Mouse (Mus musculus) fat pad, adult 2 months (tissue): ENCODE measurements around the gene Kif11.

ENCODE experiments used
- DNase-seq: peaks from one replicate; pipeline ENCODE4 v3.0.0-alpha.2; 2011; ENCODE audit warnings: low read depth, low spot score; ENCODE audit errors: extremely low read depth

The Kif11 gene

DNA sequence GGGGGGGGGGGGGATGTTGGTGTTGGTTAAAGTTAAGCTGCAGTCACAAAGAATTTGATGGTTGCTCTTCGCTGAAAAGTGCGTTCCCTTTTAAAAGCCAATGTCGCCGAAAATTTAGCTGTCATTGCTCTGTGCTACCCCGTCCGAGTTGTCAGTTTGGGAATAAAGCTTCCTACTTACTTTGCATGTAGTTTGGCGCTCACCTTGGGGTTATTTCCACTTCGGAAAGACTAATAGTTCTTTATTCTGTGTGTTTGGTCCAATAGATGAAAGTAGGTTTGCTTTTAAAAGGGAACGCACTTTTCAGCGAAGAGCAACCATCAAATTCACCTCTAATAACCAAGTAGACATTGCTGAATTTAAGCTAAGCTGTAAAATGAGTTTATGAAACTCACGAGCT lies 638 bp downstream of the Kif11 start:
- DNase-seq = no peak

DNA sequence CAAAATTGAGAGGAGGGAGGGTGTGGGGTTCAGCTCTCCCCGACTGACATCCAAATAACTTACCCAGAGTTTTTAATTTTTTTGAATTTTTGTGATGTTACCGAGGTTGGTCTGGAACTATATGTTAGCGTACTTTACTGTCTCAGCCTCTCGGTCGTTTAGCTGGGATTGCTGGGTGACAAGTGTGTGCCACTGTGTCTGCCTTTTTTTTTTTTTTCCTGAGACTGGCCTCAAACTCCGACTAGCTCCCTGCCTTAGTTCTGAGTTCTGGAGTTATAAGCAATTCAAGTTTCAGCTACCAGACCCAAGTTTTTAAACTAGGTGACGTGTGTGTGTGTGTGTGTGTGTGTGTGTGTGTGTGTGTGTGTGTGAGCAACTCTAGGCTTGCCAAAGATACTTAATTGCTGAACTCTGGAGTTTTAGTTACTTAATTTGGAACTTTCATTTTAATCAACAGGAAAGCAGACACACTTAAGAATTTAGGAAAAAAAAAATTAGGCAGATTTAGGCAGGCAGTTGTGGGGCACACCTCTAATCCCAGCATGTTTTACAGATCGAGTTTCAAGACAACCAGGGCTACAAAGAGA lies 1.3 kb downstream of the Kif11 start:
- DNase-seq = no peak

DNA sequence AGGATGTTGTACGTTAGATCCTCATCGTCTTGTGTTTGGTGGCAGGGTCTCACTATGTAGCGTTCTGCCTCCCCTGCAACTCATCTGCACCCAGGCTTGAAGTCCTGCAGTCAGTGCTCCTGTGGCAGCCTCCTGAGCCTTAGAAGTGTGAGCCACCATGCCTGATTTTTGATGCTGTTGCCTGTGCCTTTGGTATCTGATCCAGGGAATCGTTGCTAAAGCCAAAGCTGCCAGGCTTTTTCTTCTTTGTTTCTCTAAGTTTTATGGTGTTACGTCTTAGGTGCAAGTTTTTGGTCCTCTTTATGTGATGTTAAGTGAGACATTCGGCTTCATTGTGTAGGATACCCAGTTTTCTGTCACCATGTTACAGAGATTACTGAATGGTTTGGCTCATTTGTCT lies 2.6 kb downstream of the Kif11 start:
- DNase-seq = no peak

DNA sequence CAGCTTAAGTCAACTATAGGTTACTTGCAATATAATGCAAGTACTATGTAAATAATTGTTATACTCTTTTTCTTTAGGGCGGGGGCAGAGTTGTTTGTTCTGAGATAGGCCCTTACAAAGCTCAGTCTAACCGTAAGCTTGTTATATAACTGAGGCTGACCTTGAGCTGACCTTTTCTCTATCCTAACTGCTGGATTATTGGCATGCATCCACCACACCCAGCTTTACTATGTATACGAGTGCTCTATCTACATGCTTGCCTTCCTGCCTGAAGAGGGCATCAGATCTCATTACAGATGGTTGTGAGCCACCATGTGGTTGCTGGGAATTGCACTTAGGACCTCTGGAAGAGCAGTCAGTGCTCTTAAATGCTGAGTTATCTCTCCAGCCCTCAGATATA lies 9.9 kb downstream of the Kif11 start:
- no peak for DNase-seq

DNA sequence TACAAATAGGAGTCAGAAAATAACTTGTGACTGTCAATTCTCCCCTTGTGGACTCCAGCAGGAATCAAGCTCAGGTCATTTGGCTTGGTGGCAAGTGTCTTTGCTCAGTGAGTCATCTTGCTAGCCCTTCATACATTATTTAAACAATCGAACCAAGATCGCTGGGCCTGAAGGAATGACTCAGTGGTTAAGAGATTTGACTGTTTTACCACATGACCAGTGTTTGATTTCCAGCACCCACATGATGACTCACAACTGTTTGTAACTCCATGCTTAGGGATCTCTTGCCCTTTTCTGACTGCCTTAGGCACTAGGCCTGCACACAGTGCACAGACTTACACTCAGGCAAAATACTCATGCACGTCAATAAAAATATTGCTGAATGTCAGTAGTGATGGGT lies 15.7 kb downstream of the Kif11 start:
- no peak for DNase-seq

DNA sequence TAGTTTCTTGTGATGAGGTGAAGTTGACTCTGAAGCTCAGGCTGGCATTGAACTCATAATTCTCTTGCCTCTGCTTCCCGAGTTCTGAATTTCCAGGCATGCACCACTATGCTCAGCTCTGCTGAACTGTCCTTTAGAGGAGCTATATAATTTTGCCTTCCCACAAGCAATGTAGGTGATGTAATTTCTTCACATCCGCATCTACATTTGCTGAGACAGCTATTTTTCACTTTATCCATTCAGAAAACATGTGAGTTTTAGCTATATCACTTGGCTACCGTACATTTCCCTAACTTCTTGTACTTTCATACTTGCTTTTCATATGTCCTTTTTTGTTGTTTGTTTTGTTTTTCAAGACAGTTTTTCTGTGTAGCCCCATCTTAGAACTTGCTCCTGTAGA lies 20.1 kb downstream of the Kif11 start:
- no peak for DNase-seq

DNA sequence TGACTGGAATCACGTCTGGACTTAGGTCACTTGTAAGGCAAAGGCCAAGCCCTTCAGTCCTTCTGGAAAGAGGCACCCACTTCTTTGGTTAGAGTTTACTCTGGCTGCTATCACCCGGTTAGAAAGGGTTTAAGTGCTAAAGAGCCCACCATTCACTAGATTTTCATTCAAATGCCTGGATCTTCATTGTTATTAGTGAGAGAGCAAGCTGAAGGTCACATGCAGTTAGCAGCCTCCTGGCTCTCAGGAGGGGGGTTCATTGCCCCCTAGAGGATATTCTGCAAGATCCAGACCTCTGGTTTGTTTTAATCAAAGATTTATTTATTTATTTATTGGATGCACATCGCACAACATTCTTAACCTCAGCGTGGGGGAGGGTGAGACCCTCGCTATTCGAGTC lies 24.7 kb downstream of the Kif11 start:
- no peak for DNase-seq

DNA sequence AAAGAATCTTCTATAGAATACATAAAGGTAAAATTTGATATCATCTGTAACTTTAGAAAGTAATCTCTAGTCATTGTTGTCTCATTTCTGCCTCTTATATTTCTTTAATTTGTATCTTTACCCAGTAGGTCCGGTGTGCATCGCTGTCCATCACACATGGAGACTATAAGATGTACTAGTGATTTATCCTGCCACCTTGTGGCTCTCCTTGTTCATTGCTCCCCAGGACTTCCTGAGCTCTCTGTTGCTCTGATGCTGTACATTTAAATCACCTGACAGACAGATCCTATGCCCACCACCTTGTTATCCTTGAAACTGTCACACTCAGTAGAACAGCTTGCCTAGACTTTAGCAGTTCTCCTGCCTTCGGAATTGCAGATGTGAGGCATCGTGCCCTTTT lies 42.1 kb downstream of the Kif11 start:
- no peak for DNase-seq

DNA sequence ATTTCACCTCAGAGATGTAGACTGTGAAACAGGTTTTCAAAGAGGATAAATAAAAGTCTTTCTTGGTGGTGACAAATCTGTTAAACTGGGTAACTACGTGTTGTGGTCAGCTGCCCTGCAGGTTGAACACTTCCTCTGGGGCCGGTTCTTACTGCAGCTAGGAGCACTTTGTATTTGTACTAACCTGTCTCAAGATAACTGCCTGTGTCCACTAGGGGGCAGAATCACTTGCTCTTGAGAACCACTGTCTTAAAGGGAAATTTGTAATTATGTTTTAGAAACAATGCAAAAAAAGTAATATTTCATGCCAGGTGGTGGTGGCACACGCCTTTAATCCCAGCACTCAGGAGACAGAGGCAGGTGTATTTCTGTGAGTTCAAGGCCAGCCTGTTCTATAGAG lies 43.4 kb downstream of the Kif11 start:
- DNase-seq = peak; percentile 21

DNA sequence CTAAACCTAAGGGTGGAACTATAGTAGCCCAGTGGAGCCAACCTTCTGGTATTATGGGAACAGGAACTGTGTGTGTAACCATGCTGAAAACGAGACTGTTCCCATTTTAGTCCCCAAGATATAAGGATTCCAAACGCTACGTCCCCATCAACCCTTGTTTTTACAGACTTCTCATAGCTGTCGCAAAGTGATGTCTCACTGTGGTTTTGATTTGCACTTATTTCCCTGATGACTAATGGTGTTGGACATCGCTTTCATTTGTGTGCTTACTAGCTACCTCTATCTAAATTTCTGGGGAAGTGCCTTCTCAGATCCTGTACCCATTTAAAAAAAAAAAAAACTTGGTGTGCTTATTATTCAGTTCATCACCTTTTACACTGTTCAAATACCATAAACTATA lies 52.4 kb downstream of the Kif11 start:
- no peak for DNase-seq

DNA sequence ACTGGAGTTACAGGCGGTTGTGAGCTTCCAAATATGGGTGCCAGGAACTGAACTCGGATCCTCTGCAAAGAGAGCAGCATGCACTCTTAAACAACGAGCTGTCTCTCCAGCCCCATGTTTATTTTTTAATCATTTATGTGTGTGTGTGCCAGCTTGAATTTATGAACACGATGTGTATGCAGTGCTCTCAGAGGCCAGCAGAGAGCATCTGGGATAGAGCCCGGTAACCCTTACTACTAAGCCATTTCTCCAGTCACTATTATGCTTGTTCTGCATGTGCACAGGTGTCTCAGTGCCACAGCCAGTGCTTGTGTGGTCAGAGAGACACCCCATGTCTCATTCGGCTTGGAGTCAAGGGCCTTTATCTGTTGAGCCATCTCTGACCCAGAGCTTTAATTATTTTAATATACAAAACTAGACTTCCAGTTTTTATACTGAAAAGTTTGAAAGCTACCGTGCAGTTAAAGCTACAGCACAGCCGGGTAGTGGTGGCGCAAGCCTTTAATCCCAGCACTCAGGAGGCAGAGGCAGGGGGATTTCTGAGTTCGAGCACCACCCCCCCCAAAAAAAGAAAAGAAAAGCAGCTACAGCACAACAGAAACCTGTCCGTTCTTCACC lies 55.0 kb downstream of the Kif11 start:
- no peak for DNase-seq

DNA sequence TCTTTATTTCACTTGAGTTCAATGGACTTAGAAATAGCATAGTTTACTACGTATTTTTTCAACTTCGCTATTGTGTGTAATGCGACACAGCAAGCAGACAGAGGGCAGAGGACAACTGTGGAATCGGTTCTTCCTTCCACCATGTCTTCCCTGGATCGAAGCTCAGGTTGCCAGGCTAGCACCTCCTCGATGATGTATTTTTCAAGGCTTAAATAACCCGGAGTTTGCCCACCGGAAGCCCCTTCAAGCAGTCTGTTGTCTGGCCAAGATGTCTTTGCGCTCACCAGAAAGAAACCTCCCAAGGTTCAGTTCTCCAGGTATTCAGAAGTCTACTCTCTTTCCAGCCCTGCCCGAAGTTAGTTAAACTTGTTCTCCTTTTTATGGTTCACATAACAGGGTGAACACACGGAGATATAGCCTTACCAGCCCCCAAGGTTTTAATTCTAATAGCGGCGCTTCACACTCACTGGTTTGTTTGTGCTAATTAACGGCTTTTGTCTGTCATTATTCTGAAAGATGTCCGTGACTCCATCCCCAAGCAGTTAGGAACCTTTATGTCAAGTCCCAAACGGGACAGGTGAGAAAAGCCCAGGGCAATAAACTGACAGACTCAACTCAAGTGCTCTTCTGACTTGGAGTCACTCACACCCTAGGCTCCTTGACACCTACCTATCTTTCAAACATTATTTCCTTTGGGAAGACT lies 56.8 kb downstream of the Kif11 start:
- no peak for DNase-seq

DNA sequence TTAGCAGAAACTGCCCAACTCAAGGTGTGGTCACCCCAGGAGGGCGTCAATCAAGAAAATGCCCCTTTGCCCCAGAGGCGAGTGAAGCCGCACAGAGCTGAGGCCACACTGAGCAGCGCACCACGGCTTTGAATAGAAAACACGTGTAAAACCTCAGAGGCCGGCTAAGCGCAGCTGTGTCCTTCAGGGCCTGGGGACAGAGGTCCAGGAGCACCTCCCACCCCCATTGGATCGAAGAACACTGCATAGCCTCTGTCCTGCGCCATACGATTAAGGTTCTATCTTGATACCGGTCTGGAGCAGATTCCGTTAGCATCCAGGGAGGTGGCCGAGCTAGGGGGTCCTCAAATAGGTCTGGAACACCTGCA lies 57.7 kb downstream of the Kif11 start:
- DNase-seq = no peak

DNA sequence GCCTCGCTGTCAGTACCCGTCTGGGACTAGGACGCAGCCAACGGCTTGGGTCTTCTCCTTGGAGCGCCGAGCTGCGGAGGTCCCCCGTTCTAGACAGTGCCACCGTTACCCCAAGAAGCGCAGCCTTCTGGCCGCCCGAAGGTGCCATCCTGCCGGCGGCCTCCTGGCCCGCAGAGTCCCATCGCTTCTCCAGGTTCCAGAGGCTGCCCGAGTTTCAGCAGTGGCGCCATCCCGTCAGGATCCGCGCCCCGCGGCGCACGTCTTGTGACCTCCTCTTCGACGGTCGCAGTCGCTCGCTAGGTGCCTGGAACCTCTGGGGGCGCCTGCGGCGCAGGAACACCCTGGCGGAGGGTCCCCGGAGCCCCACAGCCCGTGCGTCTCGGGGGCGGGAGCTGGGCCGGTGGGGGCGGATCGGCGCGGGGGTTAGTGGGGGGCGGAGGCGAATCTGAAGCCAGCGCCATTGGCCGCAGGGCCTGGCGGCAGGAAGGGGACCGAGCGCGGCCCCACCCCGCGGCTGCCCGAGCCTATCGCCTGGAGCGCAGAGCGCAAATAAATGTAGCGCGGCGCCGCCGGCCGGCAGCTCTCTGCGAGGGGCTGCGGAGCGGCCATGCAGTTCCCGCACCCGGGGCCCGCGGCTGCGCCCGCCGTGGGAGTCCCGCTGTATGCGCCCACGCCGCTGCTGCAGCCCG lies 58.2 kb downstream of the Kif11 start, which contains the start of gene Hhex:
Gene Hhex (plus strand): TSS at position 548 of the 689 bp plus-strand sequence.
- no peak for DNase-seq

DNA sequence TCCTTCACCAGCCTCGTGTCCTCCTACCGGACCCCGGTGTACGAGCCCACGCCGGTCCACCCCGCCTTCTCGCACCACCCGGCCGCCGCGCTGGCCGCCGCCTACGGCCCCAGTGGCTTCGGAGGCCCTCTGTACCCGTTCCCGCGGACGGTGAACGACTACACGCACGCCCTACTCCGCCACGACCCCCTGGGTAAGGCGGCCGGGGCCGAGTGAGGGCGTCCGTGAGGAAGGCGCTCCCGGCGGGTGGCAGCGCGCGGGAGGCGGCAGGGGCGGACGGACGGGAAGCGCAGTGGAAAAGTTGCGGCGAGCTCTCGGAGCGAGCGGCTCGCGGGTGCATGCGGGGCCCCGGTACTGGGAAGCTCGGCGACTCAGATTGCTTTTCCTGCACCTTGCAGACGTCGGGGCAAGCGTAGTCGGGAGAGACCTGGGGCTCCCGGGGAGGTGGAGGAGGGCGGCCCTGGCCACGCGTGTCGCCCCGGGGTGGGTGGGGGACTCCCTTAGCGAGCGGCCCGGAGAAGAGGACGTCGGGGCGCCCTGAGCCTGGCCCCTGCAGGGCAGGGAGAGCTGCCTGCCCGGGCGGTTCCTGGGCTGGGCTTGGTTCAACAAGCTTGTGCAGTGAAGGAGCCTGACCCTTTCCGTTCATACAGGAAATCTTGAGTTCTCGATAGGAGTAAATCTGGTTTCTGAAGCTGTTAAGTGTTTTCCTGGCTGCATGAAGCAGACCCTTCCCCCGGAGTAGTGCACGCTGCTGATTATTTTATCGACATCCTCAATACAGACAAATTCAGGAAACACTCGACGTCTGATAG lies 59.0 kb downstream of the Kif11 start:
- DNase-seq = no peak

DNA sequence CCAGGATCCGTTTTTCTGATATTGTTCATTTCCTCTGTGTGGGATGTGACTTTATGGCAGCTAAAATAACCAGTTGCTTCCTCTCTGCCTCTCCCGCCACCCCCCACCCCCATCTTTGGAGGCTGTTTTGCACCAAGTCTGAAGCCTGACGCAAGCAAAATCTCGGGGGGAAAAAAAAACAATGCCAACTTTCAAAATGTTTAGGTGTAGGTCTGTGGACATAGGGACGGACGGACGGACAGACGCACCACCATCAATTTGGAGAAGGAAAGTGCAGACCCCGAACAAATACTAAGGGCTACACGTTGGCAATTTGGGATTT lies 59.6 kb downstream of the Kif11 start:
- no peak for DNase-seq

DNA sequence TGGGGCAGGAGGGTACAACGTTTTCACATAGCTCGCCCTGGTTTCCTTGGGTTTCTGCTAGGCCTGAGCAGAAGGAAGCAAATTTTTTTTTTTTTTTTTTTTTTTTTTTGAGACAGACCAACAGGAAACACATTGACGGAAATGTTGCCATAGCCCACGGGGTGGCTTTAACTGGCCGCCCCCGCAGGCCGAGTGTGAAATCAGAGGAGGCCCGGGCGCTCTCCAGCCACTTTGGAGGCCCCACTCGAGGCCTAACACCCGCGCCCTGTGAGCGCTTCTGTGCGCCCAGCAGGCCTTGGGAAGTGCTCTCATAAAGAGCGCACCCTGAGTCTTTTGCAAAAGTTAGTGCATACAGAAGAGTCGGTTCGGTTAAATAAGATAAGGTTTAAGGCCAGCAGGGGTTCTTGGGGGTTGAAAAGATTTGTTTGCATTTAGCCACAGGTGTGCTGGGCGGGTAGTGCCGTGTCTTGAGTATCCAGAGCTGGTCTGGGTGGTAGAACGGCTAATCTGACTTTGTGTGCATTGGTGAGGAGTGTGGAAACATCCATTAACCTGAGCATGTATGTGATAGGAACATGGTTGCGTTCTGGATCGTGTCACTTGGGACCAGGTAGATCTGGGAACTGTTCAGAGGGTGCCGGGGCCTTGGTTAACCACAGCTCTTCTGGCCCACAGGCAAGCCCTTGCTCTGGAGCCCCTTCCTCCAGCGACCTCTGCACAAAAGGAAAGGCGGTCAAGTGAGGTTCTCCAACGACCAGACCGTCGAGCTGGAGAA lies 60.5 kb downstream of the Kif11 start:
- DNase-seq = no peak

DNA sequence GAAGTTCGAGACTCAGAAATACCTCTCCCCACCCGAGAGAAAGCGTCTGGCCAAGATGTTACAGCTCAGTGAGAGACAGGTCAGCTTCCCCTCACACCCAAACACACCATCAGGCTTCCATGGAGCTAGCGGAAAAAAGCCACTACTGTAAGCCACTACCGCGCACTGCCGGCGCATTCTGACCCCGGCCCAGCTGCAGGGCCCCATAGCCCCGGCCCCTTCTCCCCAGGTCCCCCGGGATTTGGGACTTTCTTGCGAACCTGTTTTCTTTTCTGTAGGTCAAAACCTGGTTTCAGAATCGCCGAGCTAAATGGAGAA lies 61.0 kb downstream of the Kif11 start:
- no peak for DNase-seq

DNA sequence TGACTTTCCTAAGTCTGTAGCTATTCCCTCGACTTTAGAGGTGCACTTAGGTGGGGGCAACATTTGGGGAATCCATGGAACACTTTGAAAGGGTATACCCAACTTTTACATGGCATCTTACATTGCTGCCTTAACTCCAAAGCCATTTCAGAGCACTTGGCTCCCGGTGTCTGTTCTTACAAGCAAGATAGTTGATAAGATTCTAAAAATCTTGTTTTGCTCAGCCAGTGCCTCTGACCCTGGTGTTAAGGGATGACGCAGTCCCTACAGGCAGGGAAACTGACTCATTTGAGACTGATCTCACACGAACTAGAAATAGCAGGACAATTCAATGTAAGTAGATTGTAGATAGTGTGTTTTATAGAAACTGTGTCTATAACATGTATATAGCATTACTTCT lies 64.0 kb downstream of the Kif11 start:
- DNase-seq = no peak

DNA sequence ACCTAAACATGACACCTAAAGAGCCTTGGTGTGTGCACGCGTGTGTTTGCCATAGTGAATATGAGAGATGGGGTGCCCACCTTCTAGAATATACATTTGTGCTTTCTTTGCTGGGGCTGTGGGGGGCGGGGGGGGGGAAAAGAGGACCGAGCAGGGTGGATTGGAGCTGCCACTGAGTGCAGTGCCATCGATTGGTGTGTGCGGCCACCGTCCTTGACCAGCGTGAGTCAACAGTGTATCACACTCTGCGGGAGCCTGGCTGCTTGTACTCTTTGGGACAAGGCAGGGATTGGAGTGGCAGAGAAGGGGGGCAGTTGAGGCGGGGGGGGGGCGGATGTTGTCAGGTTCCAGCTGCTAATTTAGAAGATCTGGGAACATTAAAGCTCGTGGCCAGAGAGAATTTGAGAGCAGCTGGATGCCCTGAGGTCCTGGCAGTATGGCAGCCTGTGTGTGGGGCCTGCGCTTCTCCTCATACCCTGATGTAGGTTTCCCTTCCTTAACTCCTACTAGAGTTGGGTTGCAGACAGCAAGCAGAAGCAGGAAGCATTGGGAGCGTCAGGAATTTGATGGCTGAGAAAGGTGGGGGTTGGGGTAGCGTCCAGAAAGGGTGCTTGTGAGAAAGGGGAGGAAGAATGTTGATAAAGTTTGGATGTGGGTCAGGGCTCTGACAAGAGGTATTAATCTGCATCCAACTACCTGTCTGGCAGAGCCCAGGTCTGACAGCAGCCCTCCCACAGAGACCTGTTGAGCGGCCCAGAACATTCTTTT lies 64.7 kb downstream of the Kif11 start:
- DNase-seq = no peak
